13 mouse cellular contexts compared by ENCODE assay signal in genomic region chr5:140878644-140879043, GRCm38 (mm10). TPM values are rescaled to one million over a fixed set of nuclear protein-coding genes. Genes with fewer than 3 reads are reported as not detected.
A peak's percentile ranks its signal among the peaks of the same experiment; 100 is the strongest.
DNase-seq lines count a peak whose midpoint lies in the region; ATAC-seq and TF ChIP-seq lines count a peak whose summit lies in the region.
"Had no signal": no experiment of that assay in that cellular context is flagged by ENCODE, and none has a peak within 500 bp of the region (broad histone marks: within the 10 kb centered on the region; RNA-seq: fewer than 3 reads in every experiment).

No protein-coding gene starts in this region.

- peaks cover under 1% of the 10 kb centered on the region; the same call in 1 of the 2 replicates for H3K4me1 ChIP-seq in lung, postnatal 0 days (ENCODE audit: insufficient read depth, low read depth, low read length)
- H3K4me1 ChIP-seq in hindbrain, embryonic 16.5 days (ENCODE audit: control insufficient read depth, insufficient read depth, low read depth, low read length) = no peaks in the 10 kb centered on the region
- H3K4me1 ChIP-seq: forebrain, embryonic 15.5 days had no signal

- TF ChIP-seq CTCF in gastrocnemius, adult 2 months (IDR thresholded peaks at IDR 0.05) = peak; percentile 34; the same call in 1 of the 2 replicates
- TF ChIP-seq CTCF in lung, postnatal 0 days (IDR thresholded peaks at IDR 0.05) = peak; percentile 47

- intact Hi-C loops in gastrocnemius, adult 2 months (cut with DNase I) = no loop called here

- H3K4me2 ChIP-seq in lung, postnatal 0 days (replicated peaks; ENCODE audit: low read depth, low read length) = no peak overlapping the region
- no peak overlapping the region for H3K4me2 ChIP-seq in hindbrain, embryonic 16.5 days (ENCODE audit: low read length)
- H3K4me2 ChIP-seq: forebrain, embryonic 15.5 days had no signal

- TF ChIP-seq EP300 in lung, postnatal 0 days (IDR thresholded peaks at IDR 0.05) = no peak

- no peak overlapping the region for H3K27ac ChIP-seq in gastrocnemius, adult 2 months
- H3K27ac ChIP-seq in lung, postnatal 0 days (ENCODE audit: low read length) = no peak overlapping the region
- no peak overlapping the region for H3K27ac ChIP-seq in hindbrain, embryonic 16.5 days (ENCODE audit: low read depth, low read length)
- H3K27ac ChIP-seq: forebrain, embryonic 15.5 days; macrophage had no signal

- WGBS in lung, postnatal 0 days = 63% methylated on average over 6 of the region's 6 CpGs
- 71% methylated on average over 6 of the region's 6 CpGs for WGBS in hindbrain, embryonic 16.5 days

- DNase-seq in gastrocnemius, adult 2 months = no peak
- no peak for DNase-seq in gastrocnemius, adult 8-10 months (ENCODE audit: low spot score in 2 of 2)
- no peak for DNase-seq in lung, postnatal 0 days (ENCODE audit: low spot score)
- no peak for DNase-seq in lung, postnatal 25 days (ENCODE audit: low spot score)
- peak; percentile 73 for DNase-seq in ES-CJ7 (ENCODE audit: low read depth, low spot score)
- DNase-seq in layer of hippocampus, postnatal 25 days (ENCODE audit: extremely low spot score in 1 of 2, low spot score in 1 of 2) = no peak
- DNase-seq: kidney, adult 18-20 months; spleen, adult 18-20 months had no signal

- H3K9me3 ChIP-seq in lung, postnatal 0 days (ENCODE audit: low read length) = no peaks in the 10 kb centered on the region
- no peaks in the 10 kb centered on the region for H3K9me3 ChIP-seq in hindbrain, embryonic 16.5 days (ENCODE audit: control insufficient read depth, low read length)
- H3K9me3 ChIP-seq: forebrain, embryonic 15.5 days had no signal

- no peak overlapping the region for H3K9ac ChIP-seq in lung, postnatal 0 days (replicated peaks; ENCODE audit: low read depth)
- H3K9ac ChIP-seq in hindbrain, embryonic 16.5 days (ENCODE audit: low read depth, low read length) = no peak overlapping the region
- H3K9ac ChIP-seq: forebrain, embryonic 15.5 days had no signal

- ATAC-seq in lung, postnatal 0 days = no peak
- peak; percentile 39; the same call in 1 of the 2 replicates for ATAC-seq in megakaryocyte progenitor cell, adult 5-6 weeks (replicated peaks; ENCODE audit: poor library complexity)
- ATAC-seq in hindbrain, embryonic 16.5 days = no peak
- ATAC-seq: activated CD4-positive, CD25-positive, alpha-beta regulatory T cell, adult 4 months; forebrain, embryonic 15.5 days had no signal

- no peak overlapping the region for H3K4me3 ChIP-seq in gastrocnemius, adult 2 months
- no peak overlapping the region for H3K4me3 ChIP-seq in lung, postnatal 0 days (ENCODE audit: low read depth, low read length)
- no peak overlapping the region for H3K4me3 ChIP-seq in hindbrain, embryonic 16.5 days (ENCODE audit: low read length)
- H3K4me3 ChIP-seq: forebrain, embryonic 15.5 days had no signal

- H3K36me3 ChIP-seq in lung, postnatal 0 days (ENCODE audit: insufficient read depth, low read length) = no peaks in the 10 kb centered on the region
- H3K36me3 ChIP-seq in hindbrain, embryonic 16.5 days (ENCODE audit: control insufficient read depth, insufficient read depth, low read length) = no peaks in the 10 kb centered on the region
- H3K36me3 ChIP-seq: forebrain, embryonic 15.5 days had no signal

- H3K27me3 ChIP-seq in lung, postnatal 0 days (replicated peaks; ENCODE audit: insufficient read depth, low read length) = no peaks in the 10 kb centered on the region
- no peaks in the 10 kb centered on the region for H3K27me3 ChIP-seq in hindbrain, embryonic 16.5 days (replicated peaks; ENCODE audit: control insufficient read depth, insufficient read depth, low read length)
- H3K27me3 ChIP-seq: forebrain, embryonic 15.5 days had no signal

RNA-seq across cellular contexts. Expression of gene Gna12, which starts 48.4 kb away (rescaled TPM):
- 10 to 100 TPM; 21.7 to 29.8 TPM for total RNA-seq in gastrocnemius, adult 2 months (2021)
- 10 to 100 TPM; 21.4 to 30.8 (median 24.5) TPM for total RNA-seq in gastrocnemius, adult 8-10 months (2022)
- 25.4 and 32.0 TPM in 2 replicates for polyA plus RNA-seq in lung, postnatal 0 days (2015; fragmentation: Nextera tagmentation; extraction: Ambion mirVana)
- 45.4 and 50.2 TPM in 2 replicates for total RNA-seq in megakaryocyte progenitor cell, adult 5-6 weeks (2015)
- 33.6 and 33.9 TPM in 2 replicates for total RNA-seq in megakaryocyte progenitor cell, adult 5-6 weeks (2017)
- 100 to 1,000 TPM; 101 to 111 TPM for total RNA-seq in layer of hippocampus, postnatal 25 days (2021)
- polyA plus RNA-seq in hindbrain, embryonic 16.5 days (2015; fragmentation: Nextera tagmentation; extraction: Ambion mirVana) = 10.3 and 11.1 TPM in 2 replicates
